ENCODE assay signal across 25 mouse cellular contexts in genomic region chr1:119266013-119266412, GRCm38 (mm10).
DNase-seq lines count a peak whose midpoint lies in the region; ATAC-seq and TF ChIP-seq lines count a peak whose summit lies in the region.
"Had no signal": no experiment of that assay in that cellular context is flagged by ENCODE, and none has a peak within 500 bp of the region (broad histone marks: within the 10 kb centered on the region; RNA-seq: fewer than 3 reads in every experiment).

No protein-coding gene starts in this region.

- no peak overlapping the region for H3K4me2 ChIP-seq in hindbrain, embryonic 13.5 days
- H3K4me2 ChIP-seq in hindbrain, postnatal 0 days (ENCODE audit: low read depth, low read length) = no peak overlapping the region
- no peak overlapping the region for H3K4me2 ChIP-seq in midbrain, embryonic 13.5 days (replicated peaks)
- H3K4me2 ChIP-seq in midbrain, embryonic 14.5 days (ENCODE audit: low read length) = no peak overlapping the region
- H3K4me2 ChIP-seq in neural tube, embryonic 12.5 days (replicated peaks) = no peak overlapping the region
- H3K4me2 ChIP-seq in neural tube, embryonic 15.5 days = no peak overlapping the region
- H3K4me2 ChIP-seq: embryonic facial prominence, embryonic 13.5 days; forebrain, embryonic 12.5 days; forebrain, embryonic 15.5 days; heart, embryonic 12.5 days; heart, embryonic 15.5 days had no signal

- H3K27ac ChIP-seq in hindbrain, embryonic 13.5 days = no peak overlapping the region
- H3K27ac ChIP-seq in hindbrain, postnatal 0 days = no peak overlapping the region
- no peak overlapping the region for H3K27ac ChIP-seq in midbrain, embryonic 13.5 days
- H3K27ac ChIP-seq in midbrain, embryonic 14.5 days (replicated peaks; ENCODE audit: low read depth, low read length) = no peak overlapping the region
- H3K27ac ChIP-seq in neural tube, embryonic 12.5 days = no peak overlapping the region
- H3K27ac ChIP-seq in neural tube, embryonic 15.5 days (replicated peaks) = no peak overlapping the region
- H3K27ac ChIP-seq: embryonic facial prominence, embryonic 10.5 days; embryonic facial prominence, embryonic 13.5 days; forebrain, embryonic 12.5 days; forebrain, embryonic 15.5 days; heart, embryonic 15.5 days had no signal

- H3K27me3 ChIP-seq in hindbrain, embryonic 13.5 days = 0 out of 2 replicates have a peak, but pooled peaks cover 3% of the 10 kb centered on the region
- H3K27me3 ChIP-seq in hindbrain, postnatal 0 days (ENCODE audit: insufficient read depth, low read length) = no peaks in the 10 kb centered on the region
- H3K27me3 ChIP-seq in midbrain, embryonic 13.5 days = peaks cover 45% of the 10 kb centered on the region
- peaks cover 23% of the 10 kb centered on the region; the same call in 1 of the 2 replicates for H3K27me3 ChIP-seq in midbrain, embryonic 14.5 days (ENCODE audit: control insufficient read depth, insufficient read depth, low read length)
- no peaks in the 10 kb centered on the region for H3K27me3 ChIP-seq in neural tube, embryonic 12.5 days (replicated peaks)
- no peaks in the 10 kb centered on the region for H3K27me3 ChIP-seq in neural tube, embryonic 15.5 days (replicated peaks)
- H3K27me3 ChIP-seq: embryonic facial prominence, embryonic 13.5 days; forebrain, embryonic 15.5 days; heart, embryonic 12.5 days; heart, embryonic 15.5 days had no signal

- peak; percentile 26; the same call in 1 of the 2 replicates for ATAC-seq in hindbrain, embryonic 13.5 days (ENCODE audit: low FRiP score)
- ATAC-seq in hindbrain, postnatal 0 days = no peak
- ATAC-seq in midbrain, embryonic 13.5 days = 0 out of 2 replicates have a peak, but pooled peaks have one; percentile 24
- no peak for ATAC-seq in midbrain, embryonic 14.5 days (ENCODE audit: low FRiP score, low TSS enrichment)
- ATAC-seq in neural tube, embryonic 12.5 days (ENCODE audit: low FRiP score, low read depth) = peak; percentile 46; the same call in 1 of the 2 replicates
- no peak for ATAC-seq in neural tube, embryonic 15.5 days (ENCODE audit: low FRiP score)
- ATAC-seq: CD4-positive, CD25-positive, alpha-beta regulatory T cell, adult 4 months had no signal

- no peak overlapping the region for H3K4me3 ChIP-seq in hindbrain, embryonic 13.5 days
- H3K4me3 ChIP-seq in hindbrain, postnatal 0 days (ENCODE audit: low read length) = no peak overlapping the region
- no peak overlapping the region for H3K4me3 ChIP-seq in midbrain, embryonic 13.5 days (replicated peaks)
- no peak overlapping the region for H3K4me3 ChIP-seq in midbrain, embryonic 14.5 days (replicated peaks; ENCODE audit: low read depth, low read length)
- H3K4me3 ChIP-seq in neural tube, embryonic 12.5 days = no peak overlapping the region
- H3K4me3 ChIP-seq in neural tube, embryonic 15.5 days (replicated peaks) = no peak overlapping the region
- H3K4me3 ChIP-seq: embryonic facial prominence, embryonic 10.5 days; embryonic facial prominence, embryonic 13.5 days; erythroblast, embryonic 14.5 days; forebrain, embryonic 12.5 days; forebrain, embryonic 15.5 days; heart, embryonic 12.5 days; heart, embryonic 15.5 days had no signal

- peaks cover 5% of the 10 kb centered on the region; the same call in 1 of the 2 replicates for H3K9me3 ChIP-seq in hindbrain, embryonic 13.5 days
- H3K9me3 ChIP-seq in hindbrain, postnatal 0 days (ENCODE audit: low read length) = peaks cover 12% of the 10 kb centered on the region; the same call in 1 of the 2 replicates
- H3K9me3 ChIP-seq in midbrain, embryonic 13.5 days = peaks cover 8% of the 10 kb centered on the region; the same call in 1 of the 2 replicates
- H3K9me3 ChIP-seq in midbrain, embryonic 14.5 days (ENCODE audit: control insufficient read depth, low read length) = no peaks in the 10 kb centered on the region; the same call in none of the 2 replicates
- no peaks in the 10 kb centered on the region for H3K9me3 ChIP-seq in neural tube, embryonic 12.5 days
- no peaks in the 10 kb centered on the region for H3K9me3 ChIP-seq in neural tube, embryonic 15.5 days (replicated peaks)
- H3K9me3 ChIP-seq: embryonic facial prominence, embryonic 13.5 days; heart, embryonic 15.5 days had no signal

- peaks cover 11% of the 10 kb centered on the region for H3K4me1 ChIP-seq in hindbrain, embryonic 13.5 days (replicated peaks)
- no peaks in the 10 kb centered on the region for H3K4me1 ChIP-seq in hindbrain, postnatal 0 days (ENCODE audit: insufficient read depth, low read length)
- H3K4me1 ChIP-seq in midbrain, embryonic 13.5 days (replicated peaks) = peaks cover 10% of the 10 kb centered on the region
- no peaks in the 10 kb centered on the region for H3K4me1 ChIP-seq in midbrain, embryonic 14.5 days (ENCODE audit: control insufficient read depth, insufficient read depth, low read length)
- H3K4me1 ChIP-seq in neural tube, embryonic 12.5 days = peaks cover 7% of the 10 kb centered on the region; the same call in 1 of the 2 replicates
- H3K4me1 ChIP-seq in neural tube, embryonic 15.5 days = peaks cover 2% of the 10 kb centered on the region; the same call in 1 of the 2 replicates
- H3K4me1 ChIP-seq: embryonic facial prominence, embryonic 10.5 days; embryonic facial prominence, embryonic 13.5 days; heart, embryonic 12.5 days; heart, embryonic 15.5 days had no signal

- TF ChIP-seq CTCF in hindbrain, postnatal 0 days (IDR thresholded peaks at IDR 0.05; ENCODE audit: low read depth) = no peak

- no peaks in the 10 kb centered on the region for H3K36me3 ChIP-seq in hindbrain, embryonic 13.5 days
- no peaks in the 10 kb centered on the region for H3K36me3 ChIP-seq in hindbrain, postnatal 0 days (ENCODE audit: insufficient read depth, low read length)
- H3K36me3 ChIP-seq in midbrain, embryonic 13.5 days = no peaks in the 10 kb centered on the region
- H3K36me3 ChIP-seq in midbrain, embryonic 14.5 days (ENCODE audit: control insufficient read depth, insufficient read depth, low read length) = no peaks in the 10 kb centered on the region
- no peaks in the 10 kb centered on the region for H3K36me3 ChIP-seq in neural tube, embryonic 12.5 days
- H3K36me3 ChIP-seq in neural tube, embryonic 15.5 days = no peaks in the 10 kb centered on the region
- H3K36me3 ChIP-seq: embryonic facial prominence, embryonic 10.5 days; embryonic facial prominence, embryonic 13.5 days; forebrain, embryonic 12.5 days; forebrain, embryonic 15.5 days; heart, embryonic 12.5 days; heart, embryonic 15.5 days had no signal

- no peak overlapping the region for H3K9ac ChIP-seq in hindbrain, embryonic 13.5 days
- H3K9ac ChIP-seq in hindbrain, postnatal 0 days (replicated peaks; ENCODE audit: low read length) = no peak overlapping the region
- no peak overlapping the region for H3K9ac ChIP-seq in midbrain, embryonic 13.5 days (replicated peaks)
- H3K9ac ChIP-seq in midbrain, embryonic 14.5 days (replicated peaks; ENCODE audit: low read length) = no peak overlapping the region
- H3K9ac ChIP-seq in neural tube, embryonic 12.5 days = no peak overlapping the region
- H3K9ac ChIP-seq in neural tube, embryonic 15.5 days (replicated peaks) = no peak overlapping the region
- H3K9ac ChIP-seq: embryonic facial prominence, embryonic 13.5 days; forebrain, embryonic 12.5 days; forebrain, embryonic 15.5 days; heart, embryonic 12.5 days; heart, embryonic 15.5 days had no signal

- WGBS in hindbrain, embryonic 13.5 days = 82% methylated on average over 5 of the region's 5 CpGs
- 89% methylated on average over 5 of the region's 5 CpGs for WGBS in hindbrain, postnatal 0 days
- 83% methylated on average over 5 of the region's 5 CpGs for WGBS in midbrain, embryonic 13.5 days
- WGBS in midbrain, embryonic 14.5 days = 80% methylated on average over 5 of the region's 5 CpGs
- 91% methylated on average over 5 of the region's 5 CpGs for WGBS in neural tube, embryonic 12.5 days
- 84% methylated on average over 5 of the region's 5 CpGs for WGBS in neural tube, embryonic 15.5 days

- no peak for DNase-seq in hindbrain, postnatal 0 days (ENCODE audit: low spot score)
- no peak for DNase-seq in midbrain, embryonic 14.5 days
- DNase-seq in adrenal gland, postnatal 4 days (ENCODE audit: low spot score in 2 of 2) = no peak
- DNase-seq: adrenal gland, adult 2 months; adrenal gland, postnatal 14 days; cerebellum, adult 11-12 months; cerebellum, adult 8-10 months; cerebellum, postnatal 10 days; cerebellum, postnatal 36 days; gastrocnemius, postnatal 25 days; heart, adult 18-20 months; heart, postnatal 10 days; heart, postnatal 36 days had no signal

Comparison
In these comparisons a context has a peak if more than half of its experiments do, and no peak if none do; other contexts are left out.
1. ATAC-seq: peak in hindbrain, embryonic 13.5 days (single experiment), midbrain, embryonic 13.5 days (single experiment) and neural tube, embryonic 12.5 days (single experiment); none in hindbrain, postnatal 0 days (single experiment), midbrain, embryonic 14.5 days (single experiment) and neural tube, embryonic 15.5 days (single experiment).